Mouse (Mus musculus): ENCODE measurements at regions not wholly inside any gene's neighbourhood (a gene's known extent, or its start where the extent isn't known, plus 50 kb on each side); places are given as distances from the start of the nearest gene placed in this dataset.

GRCm38 (mm10) chr1:73495971-73496749, 480.5 kb upstream of the Tnp1 start:
- no peak for ATAC-seq (replicated peaks; ENCODE audit: low FRiP score, poor library complexity, severe bottlenecking)

DNA sequence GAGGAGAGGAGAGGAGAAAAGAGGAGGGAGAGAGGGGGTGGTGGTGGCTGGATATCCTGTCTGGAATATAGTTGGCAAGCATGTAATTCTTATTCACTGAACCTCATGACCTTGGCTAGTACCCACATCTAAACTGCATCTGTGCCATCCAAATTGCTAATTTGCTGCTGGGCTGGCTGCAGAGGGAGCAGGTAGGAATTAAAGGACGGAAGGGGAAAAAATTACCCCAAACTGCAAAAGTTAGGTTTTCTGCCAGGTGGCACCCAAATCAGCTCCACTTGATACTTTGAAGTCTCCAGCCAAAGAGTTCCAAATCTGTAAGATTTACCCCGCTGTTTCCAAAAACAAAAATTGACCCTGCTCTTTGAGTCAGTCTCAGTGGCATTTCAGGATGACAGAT, 466.2 kb upstream of the Tnp1 start:
- no peak for ATAC-seq (replicated peaks; ENCODE audit: low FRiP score, poor library complexity, severe bottlenecking)

DNA sequence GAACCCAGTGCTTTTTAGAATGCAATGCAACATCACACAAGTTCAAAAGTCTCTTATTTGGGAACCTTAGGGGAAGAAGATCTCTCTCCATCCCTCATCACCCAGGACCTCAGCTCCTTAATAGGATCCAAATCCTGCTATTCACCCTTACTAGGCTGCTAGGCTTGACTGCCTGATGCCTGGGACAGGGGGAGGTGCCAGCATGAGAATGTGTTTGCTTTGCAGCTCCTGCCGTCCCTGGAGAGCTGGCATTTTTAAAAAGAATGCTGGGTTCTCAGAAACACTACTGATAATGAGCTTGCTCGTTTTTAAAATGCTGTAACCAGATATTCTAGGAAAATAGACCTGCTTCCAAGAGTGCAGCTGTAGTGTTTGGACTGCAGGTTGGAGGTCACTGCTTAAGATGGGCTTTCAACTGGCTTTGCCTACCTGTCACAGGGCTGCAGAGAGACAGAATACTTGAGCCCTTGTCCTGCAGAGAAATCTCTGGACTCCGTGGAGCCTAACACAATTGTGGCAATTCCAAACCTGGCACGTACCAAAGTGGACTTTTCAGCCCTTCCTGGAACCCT, 463.7 kb upstream of the Tnp1 start:
- ATAC-seq (replicated peaks; ENCODE audit: low FRiP score, poor library complexity, severe bottlenecking) = no peak

DNA sequence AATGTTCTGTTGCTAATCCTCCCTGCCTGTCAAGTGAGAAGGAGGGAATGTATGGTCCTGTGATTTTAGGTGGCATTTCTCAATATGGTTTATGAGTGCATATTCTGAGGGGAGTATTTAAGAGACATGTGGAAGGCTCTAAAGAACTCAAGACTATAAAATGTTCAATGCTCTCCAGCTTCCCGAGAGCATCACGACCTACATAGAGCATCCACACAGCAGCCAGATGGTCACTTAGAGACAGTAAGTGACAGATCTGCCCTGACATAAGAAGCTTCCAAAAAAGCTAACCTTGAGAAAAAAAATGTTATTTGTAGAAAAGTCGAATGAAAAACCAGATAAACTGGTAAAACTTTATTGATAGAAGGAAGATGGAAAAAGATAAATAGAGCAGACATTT, 444.9 kb upstream of the Tnp1 start:
- ATAC-seq (replicated peaks; ENCODE audit: low FRiP score, poor library complexity, severe bottlenecking) = no peak

GRCm38 (mm10) chr1:73459754-73460534, 444.2 kb upstream of the Tnp1 start:
- ATAC-seq (replicated peaks; ENCODE audit: low FRiP score, poor library complexity, severe bottlenecking) = no peak

- no peak for ATAC-seq (replicated peaks; ENCODE audit: low FRiP score, poor library complexity, severe bottlenecking)
Measured at GRCm38 (mm10) chr1:73457261-73457660, 441.6 kb upstream of the Tnp1 start.

DNA sequence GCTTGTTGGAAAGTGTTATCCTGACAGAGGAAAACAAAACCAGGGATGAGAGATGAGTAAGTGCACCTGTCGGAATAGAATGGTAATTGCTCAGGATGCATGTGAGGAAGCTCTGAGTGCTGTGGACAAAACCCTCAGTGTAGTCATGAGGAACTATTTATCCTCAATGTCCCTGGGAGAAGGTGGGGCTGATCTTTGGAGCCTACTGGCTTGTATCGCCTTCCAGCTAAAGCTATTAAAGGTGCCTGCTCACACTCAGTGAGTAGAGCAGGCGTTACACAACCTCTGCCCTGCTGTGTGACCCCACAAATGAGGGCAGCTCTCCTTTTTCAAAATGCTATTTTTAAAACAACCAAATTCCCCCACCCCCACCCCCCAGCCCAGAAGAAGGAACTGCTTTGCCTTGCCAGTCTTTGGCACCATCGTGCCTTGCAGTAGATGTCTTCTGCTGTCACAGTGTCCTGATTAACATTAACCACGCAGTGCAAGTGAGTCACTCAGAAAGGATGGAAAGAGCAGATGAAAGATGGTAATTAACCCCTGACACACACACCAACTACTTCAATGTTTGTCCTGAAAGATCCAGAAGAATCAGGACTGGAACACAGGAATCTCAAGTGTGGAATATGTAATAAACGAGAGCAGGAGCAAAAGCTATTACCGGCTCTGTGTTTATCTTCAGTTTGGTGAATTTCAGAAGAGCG, 440.8 kb upstream of the Tnp1 start:
- ATAC-seq (replicated peaks; ENCODE audit: low FRiP score, poor library complexity, severe bottlenecking) = no peak

DNA sequence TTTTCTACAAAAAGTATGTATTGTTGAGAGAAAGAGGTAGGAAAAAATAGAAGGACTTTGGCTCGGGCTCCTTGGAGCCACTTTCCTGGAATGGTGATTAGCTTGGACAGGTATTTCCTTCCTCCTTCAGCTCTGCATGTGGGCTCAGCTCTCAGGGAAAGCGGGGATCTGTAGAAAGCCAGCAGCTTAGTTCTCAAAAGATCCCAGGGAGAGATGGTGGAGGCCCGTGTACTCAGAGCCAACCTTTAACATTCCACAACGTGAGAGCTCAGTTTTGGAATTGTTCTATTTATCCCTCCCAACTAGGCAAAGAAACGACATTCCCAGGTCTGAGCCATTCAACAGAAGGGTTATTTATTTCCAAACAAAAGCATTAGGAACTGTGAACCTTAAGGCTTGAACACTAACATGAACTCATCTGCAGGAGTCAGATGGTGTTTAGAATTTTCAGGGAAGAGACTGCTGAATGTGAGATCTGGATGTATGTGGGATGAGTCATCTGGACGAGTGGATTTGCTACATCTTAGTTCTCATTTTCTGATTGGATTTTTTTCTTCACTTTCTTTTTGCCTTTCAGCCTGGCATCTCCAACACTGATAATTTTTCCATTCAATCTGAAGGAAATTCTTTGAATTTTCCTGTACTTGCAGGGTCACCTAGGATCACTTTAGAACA, 428.6 kb upstream of the Tnp1 start:
- ATAC-seq (replicated peaks; ENCODE audit: low FRiP score, poor library complexity, severe bottlenecking) = no peak

GRCm38 (mm10) chr1:73438385-73438784, 422.7 kb upstream of the Tnp1 start:
- no peak for ATAC-seq (replicated peaks; ENCODE audit: low FRiP score, poor library complexity, severe bottlenecking)

GRCm38 (mm10) chr1:73428101-73428500, 412.4 kb upstream of the Tnp1 start:
- ATAC-seq (replicated peaks; ENCODE audit: low FRiP score, poor library complexity, severe bottlenecking) = no peak

DNA sequence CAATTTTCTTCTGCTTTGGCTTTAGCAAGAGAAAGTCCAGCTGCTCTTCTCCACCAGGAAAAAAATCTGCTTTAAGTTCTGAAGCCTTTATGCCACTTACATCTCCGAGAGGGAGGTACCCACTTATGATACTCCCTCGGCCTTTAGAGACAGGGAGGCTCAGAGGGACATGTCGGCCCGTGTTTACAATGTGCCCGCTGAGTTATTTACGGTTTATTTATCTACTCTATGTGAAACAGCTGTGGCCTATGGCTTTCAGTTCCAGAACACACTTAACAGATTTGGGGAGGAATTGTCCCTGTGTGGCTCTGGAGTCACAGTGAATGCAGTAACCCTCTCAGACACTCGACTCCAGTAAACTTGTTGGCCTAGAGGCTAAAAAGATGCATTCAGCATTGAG, 409.3 kb upstream of the Tnp1 start:
- no peak for ATAC-seq (replicated peaks; ENCODE audit: low FRiP score, poor library complexity, severe bottlenecking)

- no peak for ATAC-seq (replicated peaks; ENCODE audit: low FRiP score, poor library complexity, severe bottlenecking)
Measured at GRCm38 (mm10) chr1:73418196-73418595, 402.5 kb upstream of the Tnp1 start.

DNA sequence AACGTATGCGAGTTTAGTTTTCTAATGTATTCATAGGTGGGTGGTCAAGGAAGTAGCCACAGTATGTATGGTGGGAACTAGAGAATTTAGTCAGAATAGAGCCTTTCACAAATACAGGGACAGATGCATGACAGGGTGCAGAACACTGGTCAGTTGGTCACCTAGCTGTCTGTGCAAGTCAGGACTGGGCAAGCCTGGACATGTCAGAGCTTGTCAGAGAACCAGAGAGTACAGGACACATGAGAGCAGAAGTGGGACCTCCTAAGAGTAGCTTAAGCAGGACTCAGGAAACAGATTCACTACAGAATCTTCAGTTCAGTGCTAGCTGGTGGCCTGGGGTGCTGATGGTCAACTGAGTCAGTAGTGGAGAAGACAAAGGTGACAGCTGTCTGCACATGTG, 395.7 kb upstream of the Tnp1 start:
- no peak for ATAC-seq (replicated peaks; ENCODE audit: low FRiP score, poor library complexity, severe bottlenecking)

DNA sequence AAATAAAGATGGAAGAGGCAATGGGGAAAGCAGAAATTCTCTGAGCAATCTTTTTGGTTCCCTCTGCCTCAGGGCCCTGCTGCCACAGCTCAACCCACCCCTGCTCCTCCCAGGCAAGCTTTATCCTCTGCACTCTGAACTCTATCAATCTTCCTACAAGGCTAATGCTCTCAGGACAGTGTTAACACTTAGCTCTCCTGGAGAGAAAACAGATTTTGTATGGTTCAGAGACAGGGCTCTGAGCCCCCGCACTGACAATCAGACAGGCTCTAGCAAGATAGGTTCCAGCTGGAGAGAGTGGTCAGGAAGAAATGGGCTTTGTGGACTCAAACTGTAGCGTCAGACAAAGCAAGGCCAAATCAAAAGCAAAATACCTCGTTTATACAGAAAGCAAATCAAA, 383.5 kb upstream of the Tnp1 start:
- ATAC-seq (replicated peaks; ENCODE audit: low FRiP score, poor library complexity, severe bottlenecking) = no peak

DNA sequence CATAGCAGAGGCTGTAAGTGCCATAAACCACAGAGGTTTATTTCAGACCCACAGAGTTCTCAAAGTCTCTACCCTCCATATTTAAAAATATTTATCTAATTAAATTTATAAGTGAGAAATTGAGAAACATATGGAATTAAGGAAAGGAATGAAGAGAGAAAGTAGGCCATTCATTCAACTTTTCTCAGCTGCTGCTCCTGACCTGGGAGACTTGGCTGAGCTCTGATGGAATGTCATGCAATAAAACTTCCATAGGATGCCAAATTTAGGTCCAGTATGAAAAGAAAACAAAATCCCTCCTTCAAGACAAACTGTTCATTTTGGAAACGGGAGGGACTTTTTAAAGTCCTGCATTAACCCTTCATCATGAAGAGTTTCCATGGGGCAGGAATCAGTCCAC, 379.3 kb upstream of the Tnp1 start:
- ATAC-seq (replicated peaks; ENCODE audit: low FRiP score, poor library complexity, severe bottlenecking) = no peak

DNA sequence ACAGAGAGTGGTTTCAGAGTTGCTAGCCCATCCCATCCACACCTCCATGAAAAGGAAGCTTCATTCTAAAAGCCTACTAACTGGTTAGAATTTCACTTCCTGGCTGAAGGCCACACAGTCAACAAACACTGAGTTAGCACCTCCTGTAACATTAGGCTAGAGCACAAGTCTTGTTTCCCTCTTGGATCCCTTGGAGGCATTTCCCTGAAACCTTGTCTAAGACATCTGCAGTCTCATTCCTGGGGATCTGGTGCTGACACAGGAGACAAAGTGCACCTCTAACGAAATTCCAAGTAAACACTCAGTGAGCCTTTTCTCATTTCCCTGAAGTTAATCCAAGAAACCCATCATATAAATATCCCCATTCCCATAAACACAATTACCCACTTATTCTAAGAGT, 378.8 kb upstream of the Tnp1 start:
- no peak for ATAC-seq (replicated peaks; ENCODE audit: low FRiP score, poor library complexity, severe bottlenecking)

GRCm38 (mm10) chr1:73392077-73392476, 376.4 kb upstream of the Tnp1 start:
- ATAC-seq (replicated peaks; ENCODE audit: low FRiP score, poor library complexity, severe bottlenecking) = no peak

- ATAC-seq (replicated peaks; ENCODE audit: low FRiP score, poor library complexity, severe bottlenecking) = no peak
Measured at GRCm38 (mm10) chr1:73389976-73390375, 374.3 kb upstream of the Tnp1 start.

DNA sequence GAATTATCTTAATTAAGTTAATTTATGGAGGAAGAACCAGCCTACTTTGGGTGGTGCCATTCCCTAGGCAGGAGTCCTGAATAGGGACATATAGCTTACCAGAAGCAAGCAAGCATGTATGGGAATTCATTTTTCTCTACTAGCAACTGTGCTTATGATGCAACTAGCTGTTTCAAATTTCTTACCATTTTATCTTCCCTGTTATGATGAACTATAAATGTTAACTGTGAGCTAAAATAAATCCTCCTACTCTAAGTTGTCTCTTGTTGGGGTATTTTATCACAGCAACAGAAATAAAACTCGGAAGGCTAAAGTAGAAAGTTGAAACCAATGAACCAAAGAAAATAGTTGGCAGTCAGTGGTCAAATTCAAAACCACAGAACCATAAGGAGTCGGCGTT, 373.5 kb upstream of the Tnp1 start:
- no peak for ATAC-seq (replicated peaks; ENCODE audit: low FRiP score, poor library complexity, severe bottlenecking)

- ATAC-seq (replicated peaks; ENCODE audit: low FRiP score, poor library complexity, severe bottlenecking) = no peak
Measured at GRCm38 (mm10) chr1:73381578-73381977, 365.9 kb upstream of the Tnp1 start.

Data from erythroblast, adult 5-6 weeks (primary cell).